Mouse (Mus musculus) heart, embryonic 10.5 days (tissue): ENCODE data around the gene Derl3. TPM values are rescaled to one million over a fixed set of nuclear protein-coding genes. Genes with fewer than 3 reads are reported as not detected.

Experiments
- DNase-seq: peaks from one replicate; pipeline ENCODE4 v3.0.0-alpha.2; 2017; ENCODE audit warnings: low spot score
- H3K27ac ChIP-seq: fragments of 300-500 bp; sonication (generic); 2 replicates; pipeline ENCODE4 v1.5.1; 2016; ENCODE audit warnings: mild to moderate bottlenecking
- H3K27me3 ChIP-seq: fragments of 300-500 bp; sonication (generic); 2 replicates; pipeline ENCODE4 v1.6.1; 2016; ENCODE audit warnings: mild to moderate bottlenecking; ENCODE audit not compliant: poor library complexity, insufficient read depth, severe bottlenecking
- H3K36me3 ChIP-seq: fragments of 300-500 bp; sonication (generic); 2 replicates; pipeline ENCODE4 v1.6.1; 2016; ENCODE audit warnings: mild to moderate bottlenecking, moderate library complexity
- H3K4me1 ChIP-seq: fragments of 300-500 bp; sonication (generic); 2 replicates; pipeline ENCODE4 v1.6.1; 2016; ENCODE audit warnings: mild to moderate bottlenecking
- H3K4me3 ChIP-seq: fragments of 300-500 bp; sonication (generic); 2 replicates; pipeline ENCODE4 v1.5.1; 2016; ENCODE audit warnings: mild to moderate bottlenecking, moderate library complexity
- H3K9me3 ChIP-seq: fragments of 300-500 bp; sonication (generic); 2 replicates; pipeline ENCODE4 v1.6.1; 2016; ENCODE audit warnings: mild to moderate bottlenecking, moderate library complexity
- WGBS: fragments of 180-500 bp; shearing (Covaris S2); methylation state at CpG from one replicate; pipeline ENCODE4 v1.1.7; 2016; 5-methylcytosine and 5-hydroxymethylcytosine counted together
- polyA plus RNA-seq: library from polyadenylated mRNA; unstranded; fragments of >200 nt; fragmentation: Nextera tagmentation; extraction: Ambion mirVana; gene quantifications from 2 replicates; pipeline ENCODE4 v1.2.1, GENCODE M21; 2016

The Derl3 gene
- polyA plus RNA-seq, 1 experiment from 2014 or later = 5.0 TPM

DNA sequence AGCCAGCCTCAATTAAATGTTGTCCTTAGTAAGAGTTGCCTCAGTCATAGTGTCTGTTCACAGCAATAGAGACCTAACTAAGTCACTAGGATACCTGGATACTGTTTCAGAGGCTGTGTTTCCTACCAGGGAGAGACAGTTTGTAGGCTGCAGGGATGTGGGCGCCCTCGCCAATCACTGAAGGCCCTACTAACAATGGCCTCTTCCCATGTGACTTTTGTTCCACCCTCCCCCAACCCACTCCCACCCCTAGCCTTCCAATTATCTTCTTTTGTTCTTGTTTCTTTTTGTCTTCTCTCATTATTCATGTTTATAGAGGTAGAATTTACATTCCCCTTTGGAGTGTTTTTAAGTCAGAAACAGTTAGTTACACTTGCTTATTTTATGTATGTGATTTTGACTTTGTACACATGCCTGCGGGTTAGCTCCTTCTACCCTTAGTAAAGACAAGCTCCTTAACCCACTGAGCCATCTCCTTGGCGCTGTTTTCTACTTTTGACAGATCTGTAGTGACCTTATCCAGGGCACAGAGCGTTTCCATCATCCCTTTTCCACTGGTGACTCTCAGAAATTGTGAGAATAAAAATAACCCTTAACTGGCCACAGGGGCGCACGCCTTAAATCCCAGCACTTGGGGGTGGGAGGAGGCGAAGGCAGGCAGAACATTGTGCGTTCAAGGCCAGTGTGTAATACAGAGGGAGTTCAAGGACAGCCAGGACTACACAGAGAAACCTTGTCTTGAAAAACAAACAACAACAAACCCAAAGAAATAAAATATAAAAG, 48.0 kb downstream of the Derl3 start:
- WGBS = 78% methylated on average over 9 of the region's 9 CpGs
- no peak for DNase-seq

DNA sequence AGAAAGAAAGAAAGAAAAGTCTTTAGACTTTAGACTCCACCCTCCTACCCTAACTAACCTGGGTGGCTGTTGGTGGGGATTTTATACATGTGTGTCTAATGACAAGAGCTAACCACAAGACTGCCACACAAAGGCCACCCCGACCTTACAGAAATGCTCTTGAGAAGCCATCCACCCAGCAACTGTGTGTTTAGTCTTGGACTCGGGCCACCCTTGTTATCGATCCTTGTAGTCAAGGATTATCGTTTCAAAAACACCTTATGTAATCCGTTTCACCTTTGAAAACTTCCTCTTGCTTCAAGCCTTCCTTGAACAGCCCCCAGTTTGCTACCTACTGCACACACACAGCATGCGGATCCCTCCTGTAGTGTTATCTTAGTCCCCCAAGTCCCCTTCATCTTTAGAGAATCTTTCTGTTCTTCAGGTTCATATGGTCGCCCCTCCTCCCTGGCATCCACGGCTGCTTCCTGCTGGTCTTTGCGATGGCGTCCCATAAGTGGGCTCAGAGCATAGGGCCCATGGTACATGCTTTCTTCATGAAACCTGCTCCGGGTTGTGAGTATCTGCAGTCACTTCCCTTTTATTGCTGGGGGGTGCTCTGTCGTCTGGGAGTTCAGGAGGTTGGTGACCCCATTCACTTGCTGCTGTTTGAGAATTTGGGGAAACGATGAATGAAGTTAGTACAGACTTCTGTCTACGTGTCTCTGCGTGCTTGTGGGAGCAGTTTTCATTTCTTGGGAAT, 49.7 kb downstream of the Derl3 start, which contains the start of gene Vpreb3:
TSS of gene Vpreb3 (plus strand) at position 322 of the 742 bp plus-strand sequence.
- H3K4me1 ChIP-seq = peaks cover 21% of the 10 kb centered on the region
- H3K27ac ChIP-seq = no peak within 1 kb of the TSS
- 0 out of 2 replicates have a peak, but pooled peaks cover 2% of the 10 kb centered on the region for H3K36me3 ChIP-seq
- WGBS = 76% methylated on average over 15 of the region's 15 CpGs
- H3K9me3 ChIP-seq = no peaks in the 10 kb centered on the region
- no peak for DNase-seq
- no peak within 1 kb of the TSS for H3K4me3 ChIP-seq
- H3K27me3 ChIP-seq = peaks cover under 1% of the 10 kb centered on the region; the same call in 1 of the 2 replicates

More for the DNA sequence above, 48.0 kb downstream of the Derl3 start:
- Histone ChIP-seq H3K4me3 (no peak overlapping the region), H3K27ac (no peak overlapping the region), H3K9me3 (no peaks in the 10 kb centered on the region), H3K36me3 (0 out of 2 replicates have a peak, but pooled peaks cover 2% of the 10 kb centered on the region), H3K4me1 (peaks cover 35% of the 10 kb centered on the region), H3K27me3 (peaks cover 17% of the 10 kb centered on the region)

DNA sequence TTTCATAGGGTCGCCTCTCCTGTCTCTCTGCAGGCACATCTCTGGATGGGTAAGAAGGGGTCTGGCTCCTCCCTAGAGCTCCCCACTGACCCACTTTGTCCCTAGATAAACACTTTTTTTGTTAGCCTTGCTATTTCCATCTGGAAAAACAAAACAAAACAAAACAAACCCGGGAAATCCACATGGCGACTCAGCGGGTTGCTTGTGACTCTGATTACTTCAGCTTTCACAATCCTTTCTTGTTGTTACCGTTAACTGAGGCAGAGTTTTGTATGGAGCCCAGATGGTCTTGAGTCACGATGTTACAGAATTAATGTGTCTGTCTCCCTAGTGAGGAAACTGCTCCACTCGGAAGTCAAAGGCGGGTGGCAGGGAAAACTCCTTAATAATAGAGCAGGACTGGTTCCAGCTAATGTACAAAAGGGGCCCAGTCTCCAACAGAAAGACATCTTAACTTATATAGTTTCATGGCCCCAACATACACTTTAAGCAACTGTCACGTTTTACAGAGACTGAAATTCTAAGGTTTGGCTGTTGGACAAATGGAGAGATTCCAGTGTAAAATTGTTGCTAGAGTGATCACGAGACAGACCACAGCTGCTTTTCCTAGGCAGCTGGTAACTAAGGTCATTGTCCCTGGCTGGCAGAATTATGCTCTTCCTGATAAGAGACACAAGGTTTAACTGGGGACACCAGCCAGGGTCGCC, 51.0 kb downstream of the Derl3 start:
- peaks cover 4% of the 10 kb centered on the region for H3K27me3 ChIP-seq
- no peak for DNase-seq
- 34% methylated on average over 11 of the region's 11 CpGs for WGBS
- H3K4me1 ChIP-seq = peaks cover 16% of the 10 kb centered on the region; the same call in 1 of the 2 replicates
- no peak overlapping the region for H3K27ac ChIP-seq
- H3K36me3 ChIP-seq = no peaks in the 10 kb centered on the region
- no peaks in the 10 kb centered on the region for H3K9me3 ChIP-seq
- no peak overlapping the region for H3K4me3 ChIP-seq

DNA sequence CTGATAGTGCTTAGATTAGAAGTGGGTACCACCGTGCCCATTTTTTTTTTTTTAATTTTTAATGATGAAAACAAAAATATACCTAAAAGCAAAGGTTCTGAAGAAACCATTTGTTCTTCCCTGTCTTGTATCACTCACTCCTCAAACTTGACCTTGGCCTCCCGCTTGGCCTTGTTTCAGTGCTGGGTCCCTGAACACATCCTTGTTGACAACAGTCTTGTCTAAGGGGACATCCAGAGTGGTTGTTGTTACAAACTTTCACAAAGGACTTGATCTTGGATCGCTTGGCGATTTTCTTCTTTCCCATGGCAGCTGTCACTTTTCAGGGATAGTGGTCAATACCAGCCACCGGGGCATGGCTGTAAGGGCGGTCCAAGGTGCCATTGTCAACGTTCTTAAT, 52.0 kb downstream of the Derl3 start:
- Histone ChIP-seq H3K9me3 (no peaks in the 10 kb centered on the region), H3K27me3 (peaks cover 14% of the 10 kb centered on the region), H3K4me3 (no peak overlapping the region), H3K27ac (no peak overlapping the region), H3K36me3 (no peaks in the 10 kb centered on the region), H3K4me1 (0 out of 2 replicates have a peak, but pooled peaks cover 6% of the 10 kb centered on the region)
- no peak for DNase-seq
- WGBS = 88% methylated on average over 7 of the region's 7 CpGs

Other genes with a start within 250 kb of the Derl3 start
- gene Susd2, start 249.4 kb upstream of the Derl3 start, polyA plus RNA-seq = 1.3 and 1.4 TPM in 2 replicates
- gene Cabin1, start 129.1 kb upstream of the Derl3 start, polyA plus RNA-seq = 20.0 and 24.0 TPM in 2 replicates
- 51.9 and 108 TPM in 2 replicates for gene Ddt, start 120.0 kb upstream of the Derl3 start, polyA plus RNA-seq
- gene Gm20441, start 112.5 kb upstream of the Derl3 start, polyA plus RNA-seq = not detected in 2 replicates
- gene Gstt3, start 112.0 kb upstream of the Derl3 start, polyA plus RNA-seq = 2.6 and 4.2 TPM in 2 replicates
- gene Gstt1, start 94.8 kb upstream of the Derl3 start, polyA plus RNA-seq = 5.1 and 17.3 TPM in 2 replicates
- gene Gstt4, start 70.9 kb upstream of the Derl3 start, polyA plus RNA-seq = not detected in 2 replicates
- 8.7 and 11.4 TPM in 2 replicates for gene Gstt2, start 56.0 kb upstream of the Derl3 start, polyA plus RNA-seq
- 3,089 and 3,244 TPM in 2 replicates for gene Mif, start 33.2 kb upstream of the Derl3 start, polyA plus RNA-seq
- gene Smarcb1, start 28.2 kb downstream of the Derl3 start, polyA plus RNA-seq = 157 and 204 TPM in 2 replicates
- gene Chchd10, start 39.7 kb downstream of the Derl3 start, polyA plus RNA-seq = 333 and 524 TPM in 2 replicates
- gene Mmp11, start 43.1 kb downstream of the Derl3 start, polyA plus RNA-seq = 19.4 and 39.0 TPM in 2 replicates
- gene Gm867, start 47.3 kb downstream of the Derl3 start, polyA plus RNA-seq = 0.39 and 0.76 TPM in 2 replicates
- gene Vpreb3, start 49.6 kb downstream of the Derl3 start, polyA plus RNA-seq = 0.74 and 0.83 TPM in 2 replicates
- 0.12 TPM in 1 of 2 replicates, not detected in the other for gene Gm5134, start 61.1 kb downstream of the Derl3 start, polyA plus RNA-seq
- gene Zfp280b, start 139.2 kb downstream of the Derl3 start, polyA plus RNA-seq = 24.7 and 33.4 TPM in 2 replicates
- not detected in 2 replicates for gene Slc5a4b, start 217.5 kb downstream of the Derl3 start, polyA plus RNA-seq